Mouse (Mus musculus) erythroblast, embryonic 14.5 days (primary cell): ENCODE measurements around the gene Mapk8ip3.

Source experiments
- GATA1 ChIP-seq: IDR thresholded peaks from 2 replicates; pipeline ENCODE4 v1.6.1; 2012; ENCODE audit warnings: low read length, inconsistent platforms, mixed read lengths
- TAL1 ChIP-seq: IDR thresholded peaks from 3 replicates; pipeline ENCODE4 v1.6.1; 2012; ENCODE audit warnings: low read length, inconsistent platforms, mixed read lengths

GRCm38 (mm10) chr17:24948204-24948603, 11.4 kb upstream of the Mapk8ip3 start:
- TF ChIP-seq GATA1 (no peak), TAL1 (no peak)
